Mouse (Mus musculus) stomach, postnatal 0 days (tissue): Measurements from ENCODE around the gene P2ry6.

Source experiments
- CTCF ChIP-seq: IDR thresholded peaks from 2 replicates; pipeline ENCODE4 v1.5.1; 2016; ENCODE audit warnings: antibody characterized with exemption, low read depth, mild to moderate bottlenecking, moderate library complexity
- EP300 ChIP-seq: optimal IDR thresholded peaks from 2 replicates; pipeline ENCODE3; 2016; ENCODE audit warnings: antibody characterized with exemption

GRCm38 (mm10) chr7:100958426-100958825 is 16.0 kb downstream of the P2ry6 start:
- peak; percentile 57 for TF ChIP-seq CTCF
- no peak for TF ChIP-seq EP300
